Mouse (Mus musculus): ENCODE data around the gene Mocs3.

DNA sequence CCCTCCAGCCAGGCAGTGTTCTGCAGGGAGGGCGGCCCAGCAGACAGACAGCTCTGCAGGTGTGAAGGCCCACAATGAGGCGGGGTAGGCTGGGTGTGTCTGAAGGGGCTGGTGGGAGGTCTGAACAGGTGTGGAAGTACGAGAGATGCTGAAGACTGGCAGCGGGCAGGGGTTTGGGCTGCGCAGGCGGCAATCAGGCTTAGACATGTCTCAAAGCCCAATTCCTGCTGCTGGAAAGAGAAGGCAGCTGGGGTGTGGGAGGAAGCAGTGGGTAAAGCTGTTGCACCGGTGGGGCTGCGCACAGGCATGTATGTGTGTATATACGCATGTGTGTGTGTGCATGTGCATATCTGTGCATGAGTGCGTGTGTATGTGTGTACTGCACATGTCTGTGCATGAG is 30.5 kb downstream of the Mocs3 start:
- TF ChIP-seq POLR2A (IDR thresholded peaks at IDR 0.05; ENCODE audit: low read depth, low read length) (no peak), CTCF (IDR thresholded peaks at IDR 0.05; ENCODE audit: borderline replicate concordance, insufficient read depth, low read length) (no peak)

Measured in embryonic fibroblast, embryonic 13.5 days (primary cell).